Mouse (Mus musculus) erythroid progenitor cell, adult 5-6 weeks (primary cell): Measurements from ENCODE around the gene Sptbn2. TPM values are rescaled to one million over a fixed set of nuclear protein-coding genes. Genes with fewer than 3 reads are reported as not detected.

Source experiments
- ATAC-seq: replicated peaks from 2 replicates; pipeline ENCODE4 v1.8.0; 2016; ENCODE audit warnings: moderate number of reproducible peaks, mild to moderate bottlenecking, moderate TSS enrichment, inconsistent platforms; ENCODE audit not compliant: poor library complexity, low FRiP score, severe bottlenecking
- total RNA-seq, 2 experiments: library from RNA; stranded (forward) in 1 of 2; stranded (reverse) in 1 of 2; fragments of 150-400 nt in 1 of 2; fragments of 186-747, 209-891 nt in 1 of 2; gene quantifications; 2 replicates each; pipeline versions ENCODE4 v1.2.3 to v1.2.4; 2015 to 2017; ENCODE audit warnings: low replicate concordance in 2 of 2

Sptbn2 gene
- total RNA-seq (2015; ENCODE audit: low replicate concordance) = not detected in 2 replicates
- not detected in 2 replicates for total RNA-seq (2017; ENCODE audit: low replicate concordance)

- no peak for ATAC-seq
Measured at GRCm38 (mm10) chr19:4711098-4711600, at the start of gene Sptbn2. Sptbn2 (plus strand) TSS chr19:4711167.

- no peak for ATAC-seq
Measured at GRCm38 (mm10) chr19:4666815-4667214, 44.2 kb upstream of the Sptbn2 start.

- ATAC-seq = no peak
Measured at GRCm38 (mm10) chr19:4670776-4671175, 40.2 kb upstream of the Sptbn2 start.

- no peak for ATAC-seq
Measured at GRCm38 (mm10) chr19:4672401-4672800, 38.6 kb upstream of the Sptbn2 start.

- no peak for ATAC-seq
Measured at GRCm38 (mm10) chr19:4694346-4694745, 16.6 kb upstream of the Sptbn2 start.

GRCm38 (mm10) chr19:4697121-4697520, 13.8 kb upstream of the Sptbn2 start:
- ATAC-seq = no peak

- ATAC-seq = no peak
Measured at GRCm38 (mm10) chr19:4697721-4698120, 13.2 kb upstream of the Sptbn2 start.

GRCm38 (mm10) chr19:4698205-4698677, 12.7 kb upstream of the Sptbn2 start, which contains the start of gene Gm960:
Gm960 (minus strand) TSS chr19:4698668.
- no peak for ATAC-seq

GRCm38 (mm10) chr19:4698856-4699255, 12.1 kb upstream of the Sptbn2 start:
- no peak for ATAC-seq

- no peak for ATAC-seq
Measured at GRCm38 (mm10) chr19:4699821-4700220, 11.1 kb upstream of the Sptbn2 start.

- ATAC-seq = no peak
Measured at GRCm38 (mm10) chr19:4700656-4701055, 10.3 kb upstream of the Sptbn2 start.

GRCm38 (mm10) chr19:4701221-4701620, 9.7 kb upstream of the Sptbn2 start:
- no peak for ATAC-seq

GRCm38 (mm10) chr19:4708765-4709164, 2.2 kb upstream of the Sptbn2 start:
- ATAC-seq = no peak

GRCm38 (mm10) chr19:4711601-4712155, 711 bp downstream of the Sptbn2 start:
- ATAC-seq = no peak

- ATAC-seq = no peak
Measured at GRCm38 (mm10) chr19:4712156-4712780, 1.3 kb downstream of the Sptbn2 start.

- ATAC-seq = no peak
Measured at GRCm38 (mm10) chr19:4712781-4713526, 2.0 kb downstream of the Sptbn2 start.

GRCm38 (mm10) chr19:4713886-4714285, 2.9 kb downstream of the Sptbn2 start:
- no peak for ATAC-seq

GRCm38 (mm10) chr19:4716756-4717155, 5.8 kb downstream of the Sptbn2 start:
- ATAC-seq = no peak

- no peak for ATAC-seq
Measured at GRCm38 (mm10) chr19:4717281-4717680, 6.3 kb downstream of the Sptbn2 start.

GRCm38 (mm10) chr19:4718716-4719115, 7.7 kb downstream of the Sptbn2 start:
- ATAC-seq = no peak

- no peak for ATAC-seq
Measured at GRCm38 (mm10) chr19:4719351-4719764, 8.4 kb downstream of the Sptbn2 start.
